Mouse (Mus musculus): ENCODE measurements around the gene Ccdc151.

GRCm38 (mm10) chr9:22049721-22050270, 47.4 kb upstream of the Ccdc151 start:
- TF ChIP-seq CTCF (IDR thresholded peaks at IDR 0.05; ENCODE audit: control insufficient read depth, insufficient read depth, insufficient replicate concordance, low read depth, low read length) (no peak), POLR2A (IDR thresholded peaks at IDR 0.05; ENCODE audit: control insufficient read depth, low read depth, low read length) (no peak)
